Mouse (Mus musculus): ENCODE measurements around the gene Tlr2. TPM values are rescaled to one million over a fixed set of nuclear protein-coding genes. Genes with fewer than 3 reads are reported as not detected.

Tlr2 gene
- polyA plus RNA-seq, 1 experiment from 2014 or later = 2.1 TPM

DNA sequence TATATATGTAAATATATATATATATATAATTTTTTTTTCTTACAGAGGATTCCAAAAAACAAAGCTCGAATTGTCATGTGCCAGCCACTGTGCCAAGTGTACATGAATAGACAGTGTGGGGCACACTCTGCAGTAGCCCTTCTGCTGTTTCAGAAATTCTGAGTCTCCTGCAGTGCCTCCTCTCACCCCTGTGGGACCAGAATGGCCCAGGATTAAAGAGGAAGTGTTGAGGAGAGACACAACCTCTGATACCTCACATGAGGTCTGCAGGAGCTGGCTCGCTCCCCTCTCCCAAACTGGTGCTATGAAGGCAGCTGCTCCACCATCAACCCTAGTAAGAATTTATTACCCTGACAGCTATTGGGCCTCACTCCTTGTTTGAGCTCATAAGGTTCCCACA, 7.8 kb upstream of the Tlr2 start:
- no peak for ATAC-seq (ENCODE audit: insufficient read depth, low FRiP score, low TSS enrichment)
- no peaks in the 10 kb centered on the region for H3K4me1 ChIP-seq (ENCODE audit: control insufficient read depth, insufficient read depth, low read length)
- no peak overlapping the region for H3K27ac ChIP-seq (ENCODE audit: low read depth, low read length)
- no peak overlapping the region for H3K4me3 ChIP-seq (ENCODE audit: low read depth, low read length)
- no peaks in the 10 kb centered on the region for H3K9me3 ChIP-seq (ENCODE audit: control insufficient read depth, low read length)
- H3K27me3 ChIP-seq (ENCODE audit: control insufficient read depth, insufficient read depth, low read length) = no peaks in the 10 kb centered on the region
- H3K4me2 ChIP-seq (ENCODE audit: low read depth) = no peak overlapping the region
- DNase-seq (ENCODE audit: low spot score) = no peak
- H3K9ac ChIP-seq (ENCODE audit: low read length) = no peak overlapping the region
- H3K36me3 ChIP-seq (ENCODE audit: control insufficient read depth, insufficient read depth, low read length) = no peaks in the 10 kb centered on the region
- WGBS = 74% methylated on average over 2 of the region's 2 CpGs

DNA sequence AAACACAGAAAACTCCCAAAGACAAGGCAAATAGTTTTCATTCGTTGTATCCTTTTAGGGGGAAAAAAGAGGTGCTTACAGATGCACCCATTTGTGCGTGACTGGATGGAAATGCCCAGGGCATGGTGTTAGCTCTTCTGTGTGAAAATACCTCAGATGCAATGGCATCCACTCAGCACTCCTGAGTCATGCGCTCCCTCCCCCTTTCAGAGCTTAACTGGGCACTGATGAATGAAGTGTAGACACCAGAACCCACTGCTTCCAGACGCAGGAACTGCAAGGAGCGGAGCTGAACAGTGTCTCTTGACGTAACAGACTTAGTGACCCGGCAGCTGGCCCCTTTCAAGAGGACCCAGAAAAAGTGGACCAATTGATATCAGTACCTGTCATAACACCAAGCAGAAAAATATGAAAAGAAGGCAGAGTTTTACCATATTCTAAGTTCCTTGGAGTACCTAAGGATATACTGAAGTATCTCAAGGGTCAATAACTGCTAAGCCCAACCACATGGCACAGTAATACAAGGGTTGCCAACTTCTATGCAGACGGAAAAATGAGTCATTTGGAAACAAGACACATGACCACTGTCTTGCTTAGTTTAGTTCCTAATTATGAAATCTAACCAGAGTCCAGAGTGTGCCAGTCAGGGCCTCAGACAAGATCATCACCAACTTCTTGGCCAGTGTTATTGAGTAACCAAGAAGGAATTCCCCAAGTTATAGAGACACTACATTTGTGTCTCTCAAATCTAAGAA, 3.4 kb upstream of the Tlr2 start:
- no peak overlapping the region for H3K27ac ChIP-seq (ENCODE audit: low read depth, low read length)
- H3K9me3 ChIP-seq (ENCODE audit: control insufficient read depth, low read length) = no peaks in the 10 kb centered on the region
- H3K4me1 ChIP-seq (ENCODE audit: control insufficient read depth, insufficient read depth, low read length) = 0 out of 2 replicates have a peak, but pooled peaks cover 2% of the 10 kb centered on the region
- no peaks in the 10 kb centered on the region for H3K36me3 ChIP-seq (ENCODE audit: control insufficient read depth, insufficient read depth, low read length)
- no peak overlapping the region for H3K9ac ChIP-seq (ENCODE audit: low read length)
- no peak overlapping the region for H3K4me3 ChIP-seq (ENCODE audit: low read depth, low read length)
- ATAC-seq (ENCODE audit: insufficient read depth, low FRiP score, low TSS enrichment) = no peak
- no peak for DNase-seq (ENCODE audit: low spot score)
- no peak overlapping the region for H3K4me2 ChIP-seq (ENCODE audit: low read depth)
- H3K27me3 ChIP-seq (ENCODE audit: control insufficient read depth, insufficient read depth, low read length) = no peaks in the 10 kb centered on the region
- WGBS = 75% methylated on average over 8 of the region's 8 CpGs

DNA sequence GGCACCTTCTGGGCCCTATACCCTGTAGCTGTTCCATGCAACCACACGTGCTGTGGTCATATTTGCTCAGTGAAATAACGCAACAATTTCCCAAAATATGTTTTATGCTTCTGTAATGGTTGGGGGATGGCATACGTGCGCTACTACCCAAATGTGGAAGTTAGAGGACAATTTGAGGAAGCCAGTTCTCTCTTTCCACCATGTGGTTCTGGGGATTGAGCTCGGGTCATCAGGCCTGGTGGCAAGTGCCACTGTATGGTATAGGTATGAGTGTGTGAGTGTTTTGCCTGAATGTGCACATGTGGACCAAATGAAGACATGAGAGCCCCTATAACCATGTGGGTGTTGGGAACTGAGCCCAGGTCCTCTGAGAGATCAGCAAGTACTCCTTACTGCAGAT, 2.1 kb downstream of the Tlr2 start:
- no peak overlapping the region for H3K27ac ChIP-seq (ENCODE audit: low read depth, low read length)
- ATAC-seq (ENCODE audit: insufficient read depth, low FRiP score, low TSS enrichment) = no peak
- H3K36me3 ChIP-seq (ENCODE audit: control insufficient read depth, insufficient read depth, low read length) = no peaks in the 10 kb centered on the region
- 92% methylated on average over 5 of the region's 5 CpGs for WGBS
- DNase-seq (ENCODE audit: low spot score) = no peak
- H3K27me3 ChIP-seq (ENCODE audit: control insufficient read depth, insufficient read depth, low read length) = no peaks in the 10 kb centered on the region
- no peaks in the 10 kb centered on the region for H3K9me3 ChIP-seq (ENCODE audit: control insufficient read depth, low read length)
- H3K4me2 ChIP-seq (ENCODE audit: low read depth) = no peak overlapping the region
- 0 out of 2 replicates have a peak, but pooled peaks cover 2% of the 10 kb centered on the region for H3K4me1 ChIP-seq (ENCODE audit: control insufficient read depth, insufficient read depth, low read length)
- H3K4me3 ChIP-seq (ENCODE audit: low read depth, low read length) = no peak overlapping the region
- H3K9ac ChIP-seq (ENCODE audit: low read length) = no peak overlapping the region

DNA sequence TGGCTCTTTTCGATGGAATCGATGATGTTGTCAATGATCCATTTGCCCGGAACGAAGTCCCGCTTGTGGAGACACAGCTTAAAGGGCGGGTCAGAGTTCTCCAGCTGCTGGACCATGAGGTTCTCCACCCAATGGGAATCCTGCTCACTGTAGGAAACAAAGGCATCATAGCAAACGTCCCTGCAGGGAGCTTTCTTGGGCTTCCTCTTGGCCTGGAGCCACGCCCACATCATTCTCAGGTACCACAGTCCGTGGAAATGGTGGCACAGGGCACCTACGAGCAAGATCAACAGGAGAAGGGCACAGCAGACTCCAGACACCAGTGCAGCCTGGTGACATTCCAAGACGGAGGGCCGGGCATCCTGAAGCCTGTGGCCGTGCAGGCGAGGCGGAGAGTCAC, 4.9 kb downstream of the Tlr2 start:
- 82% methylated on average over 15 of the region's 15 CpGs for WGBS
- Histone ChIP-seq H3K9ac (ENCODE audit: low read length) (no peak overlapping the region), H3K27ac (ENCODE audit: low read depth, low read length) (no peak overlapping the region), H3K9me3 (ENCODE audit: control insufficient read depth, low read length) (no peaks in the 10 kb centered on the region), H3K36me3 (ENCODE audit: control insufficient read depth, insufficient read depth, low read length) (no peaks in the 10 kb centered on the region), H3K27me3 (ENCODE audit: control insufficient read depth, insufficient read depth, low read length) (no peaks in the 10 kb centered on the region), H3K4me1 (ENCODE audit: control insufficient read depth, insufficient read depth, low read length) (0 out of 2 replicates have a peak, but pooled peaks cover 2% of the 10 kb centered on the region), H3K4me3 (ENCODE audit: low read depth, low read length) (no peak overlapping the region), H3K4me2 (ENCODE audit: low read depth) (no peak overlapping the region)
- no peak for ATAC-seq (ENCODE audit: insufficient read depth, low FRiP score, low TSS enrichment)
- no peak for DNase-seq (ENCODE audit: low spot score)

DNA sequence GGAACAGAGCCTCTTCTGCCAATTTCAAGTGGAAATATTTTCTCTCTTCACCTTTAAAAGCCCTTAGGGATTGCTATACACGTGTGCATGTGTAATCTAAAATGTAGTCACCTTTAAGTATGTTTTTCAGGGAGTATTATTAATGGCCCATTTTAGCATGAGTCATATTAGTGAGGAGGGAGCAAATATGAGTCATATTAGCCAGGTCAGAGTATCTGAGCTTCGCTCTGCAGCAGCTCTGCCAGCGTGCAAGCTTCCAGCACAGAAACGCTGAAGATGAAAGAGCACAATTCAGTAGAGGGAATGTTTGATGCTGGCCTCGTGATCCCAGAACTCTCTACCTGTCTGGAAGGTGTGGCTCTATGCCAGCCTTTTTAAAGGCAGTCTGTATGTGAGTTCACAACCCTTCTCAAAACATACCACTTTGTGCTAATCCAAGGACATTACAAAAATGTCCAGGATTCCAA, 13.4 kb downstream of the Tlr2 start:
- Histone ChIP-seq H3K27ac (ENCODE audit: low read depth, low read length) (no peak overlapping the region), H3K9ac (ENCODE audit: low read length) (no peak overlapping the region), H3K9me3 (ENCODE audit: control insufficient read depth, low read length) (no peaks in the 10 kb centered on the region), H3K27me3 (ENCODE audit: control insufficient read depth, insufficient read depth, low read length) (no peaks in the 10 kb centered on the region), H3K36me3 (ENCODE audit: control insufficient read depth, insufficient read depth, low read length) (no peaks in the 10 kb centered on the region), H3K4me3 (ENCODE audit: low read depth, low read length) (no peak overlapping the region), H3K4me2 (ENCODE audit: low read depth) (no peak overlapping the region), H3K4me1 (ENCODE audit: control insufficient read depth, insufficient read depth, low read length) (no peaks in the 10 kb centered on the region)
- WGBS = 81% methylated on average over 5 of the region's 5 CpGs
- DNase-seq (ENCODE audit: low spot score) = no peak
- no peak for ATAC-seq (ENCODE audit: insufficient read depth, low FRiP score, low TSS enrichment)

DNA sequence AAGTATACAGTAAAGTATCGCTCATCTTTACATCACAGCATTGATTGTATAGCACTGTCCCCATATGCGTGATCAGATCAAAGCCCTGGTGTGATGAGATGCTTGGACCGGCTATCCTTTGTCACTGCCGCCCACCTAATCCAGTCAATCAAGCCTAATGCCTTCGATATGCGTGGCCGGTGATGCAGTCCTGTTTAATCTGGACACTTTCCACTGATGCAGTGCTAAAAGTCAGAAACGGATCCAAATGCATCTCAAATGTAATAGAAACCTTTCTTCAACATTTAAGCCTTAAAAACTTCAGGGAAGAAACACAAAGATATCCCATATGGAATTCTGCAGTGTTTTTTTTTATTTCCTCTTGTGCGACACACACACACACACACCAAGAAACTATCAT, 13.9 kb downstream of the Tlr2 start:
- 90% methylated on average over 9 of the region's 9 CpGs for WGBS
- no peak overlapping the region for H3K27ac ChIP-seq (ENCODE audit: low read depth, low read length)
- no peak overlapping the region for H3K9ac ChIP-seq (ENCODE audit: low read length)
- no peaks in the 10 kb centered on the region for H3K27me3 ChIP-seq (ENCODE audit: control insufficient read depth, insufficient read depth, low read length)
- DNase-seq (ENCODE audit: low spot score) = no peak
- H3K4me3 ChIP-seq (ENCODE audit: low read depth, low read length) = no peak overlapping the region
- no peaks in the 10 kb centered on the region for H3K9me3 ChIP-seq (ENCODE audit: control insufficient read depth, low read length)
- H3K36me3 ChIP-seq (ENCODE audit: control insufficient read depth, insufficient read depth, low read length) = no peaks in the 10 kb centered on the region
- no peak for ATAC-seq (ENCODE audit: insufficient read depth, low FRiP score, low TSS enrichment)
- H3K4me1 ChIP-seq (ENCODE audit: control insufficient read depth, insufficient read depth, low read length) = no peaks in the 10 kb centered on the region
- H3K4me2 ChIP-seq (ENCODE audit: low read depth) = no peak overlapping the region

DNA sequence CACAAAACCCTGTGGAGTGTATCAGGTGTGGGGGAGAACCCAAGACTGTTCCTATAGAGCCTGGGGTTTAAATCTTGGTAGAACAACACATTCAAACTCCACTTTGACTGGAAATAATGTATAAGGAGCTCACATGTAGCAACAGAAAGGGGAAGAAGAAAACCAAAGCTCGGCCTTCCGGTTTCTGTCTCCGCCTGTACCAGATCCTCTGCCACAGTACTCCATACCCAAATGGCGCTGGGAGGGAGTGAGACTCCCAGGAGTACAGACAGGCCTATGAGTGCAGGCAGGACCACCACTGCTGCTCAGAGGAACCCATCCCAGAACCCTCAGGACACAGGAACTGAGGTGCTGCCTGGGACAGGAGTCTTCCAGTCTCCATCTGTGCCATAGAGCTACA, 17.8 kb downstream of the Tlr2 start:
- no peak for DNase-seq (ENCODE audit: low spot score)
- H3K4me2 ChIP-seq (ENCODE audit: low read depth) = no peak overlapping the region
- H3K36me3 ChIP-seq (ENCODE audit: control insufficient read depth, insufficient read depth, low read length) = no peaks in the 10 kb centered on the region
- H3K27ac ChIP-seq (ENCODE audit: low read depth, low read length) = no peak overlapping the region
- 93% methylated on average over 4 of the region's 4 CpGs for WGBS
- H3K9ac ChIP-seq (ENCODE audit: low read length) = no peak overlapping the region
- no peak overlapping the region for H3K4me3 ChIP-seq (ENCODE audit: low read depth, low read length)
- H3K4me1 ChIP-seq (ENCODE audit: control insufficient read depth, insufficient read depth, low read length) = no peaks in the 10 kb centered on the region
- H3K9me3 ChIP-seq (ENCODE audit: control insufficient read depth, low read length) = no peaks in the 10 kb centered on the region
- H3K27me3 ChIP-seq (ENCODE audit: control insufficient read depth, insufficient read depth, low read length) = no peaks in the 10 kb centered on the region
- ATAC-seq (ENCODE audit: insufficient read depth, low FRiP score, low TSS enrichment) = no peak

DNA sequence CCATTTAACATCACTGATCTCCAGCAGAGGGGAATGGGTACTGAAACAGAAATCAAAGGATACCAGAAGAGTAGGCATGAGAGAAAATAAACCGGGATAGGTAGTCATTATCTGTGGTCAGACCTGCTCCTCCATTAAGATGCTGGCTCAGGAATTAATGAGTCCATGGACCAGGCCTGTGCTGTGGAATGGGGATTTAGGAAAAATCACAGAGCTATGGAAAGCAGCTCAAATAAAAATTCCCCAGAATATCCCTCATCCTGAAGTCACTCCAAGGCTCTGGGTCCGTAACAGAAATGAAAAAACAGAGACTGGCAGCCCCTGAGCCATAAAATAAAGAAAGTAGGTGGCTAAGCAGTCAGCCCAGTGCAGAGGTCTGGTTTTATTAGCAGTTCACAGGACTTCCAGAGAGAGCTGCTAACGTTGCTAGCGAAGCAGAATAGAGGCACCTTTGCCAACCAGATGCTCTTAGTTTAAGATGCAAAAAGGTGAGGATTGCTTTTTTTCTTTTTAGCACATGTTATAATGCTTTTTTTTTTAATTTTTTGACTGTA, 25.1 kb downstream of the Tlr2 start:
- Histone ChIP-seq H3K27ac (ENCODE audit: low read depth, low read length) (no peak overlapping the region), H3K4me1 (ENCODE audit: control insufficient read depth, insufficient read depth, low read length) (no peaks in the 10 kb centered on the region), H3K27me3 (ENCODE audit: control insufficient read depth, insufficient read depth, low read length) (no peaks in the 10 kb centered on the region), H3K9me3 (ENCODE audit: control insufficient read depth, low read length) (no peaks in the 10 kb centered on the region), H3K9ac (ENCODE audit: low read length) (no peak overlapping the region), H3K4me3 (ENCODE audit: low read depth, low read length) (no peak overlapping the region), H3K4me2 (ENCODE audit: low read depth) (no peak overlapping the region), H3K36me3 (ENCODE audit: control insufficient read depth, insufficient read depth, low read length) (no peaks in the 10 kb centered on the region)
- whole genome bisulfite sequencing = 77% methylated on average over 4 of the region's 4 CpGs
- DNase-seq (ENCODE audit: low spot score) (no peak), ATAC-seq (ENCODE audit: insufficient read depth, low FRiP score, low TSS enrichment) (no peak)

DNA sequence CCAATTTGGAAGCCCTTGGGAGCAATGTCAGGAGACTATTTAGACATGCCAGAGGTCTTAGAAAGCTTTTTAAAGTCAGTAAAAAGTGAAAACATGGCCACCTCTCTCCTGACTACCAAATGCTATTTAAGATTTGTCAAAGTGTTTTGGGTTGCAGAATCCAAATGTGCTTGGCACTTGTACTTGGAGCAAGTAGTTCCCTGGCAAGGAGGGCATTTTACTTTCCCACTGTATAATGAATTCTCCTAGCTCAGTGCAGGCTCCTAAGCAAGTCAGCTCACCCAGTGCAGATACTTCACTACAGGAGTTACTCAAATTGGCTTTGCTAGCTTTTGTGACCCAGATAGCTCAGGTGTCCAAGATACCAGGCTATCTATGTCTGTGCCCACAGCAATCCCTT, 28.7 kb downstream of the Tlr2 start:
- ATAC-seq (ENCODE audit: insufficient read depth, low FRiP score, low TSS enrichment) (no peak), DNase-seq (ENCODE audit: low spot score) (no peak)
- H3K27ac ChIP-seq (ENCODE audit: low read depth, low read length) = no peak overlapping the region
- H3K4me3 ChIP-seq (ENCODE audit: low read depth, low read length) = no peak overlapping the region
- no peak overlapping the region for H3K9ac ChIP-seq (ENCODE audit: low read length)
- H3K9me3 ChIP-seq (ENCODE audit: control insufficient read depth, low read length) = no peaks in the 10 kb centered on the region
- H3K4me2 ChIP-seq (ENCODE audit: low read depth) = no peak overlapping the region
- H3K36me3 ChIP-seq (ENCODE audit: control insufficient read depth, insufficient read depth, low read length) = no peaks in the 10 kb centered on the region
- H3K4me1 ChIP-seq (ENCODE audit: control insufficient read depth, insufficient read depth, low read length) = no peaks in the 10 kb centered on the region
- H3K27me3 ChIP-seq (ENCODE audit: control insufficient read depth, insufficient read depth, low read length) = no peaks in the 10 kb centered on the region
